Mouse (Mus musculus) left cerebral cortex, adult 11 months (tissue): ENCODE measurements around the gene Gm10322.

ENCODE experiments used
- DNase-seq: peaks from one replicate; pipeline ENCODE4 v3.0.0; 2022; ENCODE audit warnings: low spot score

Gm10322 gene

DNA sequence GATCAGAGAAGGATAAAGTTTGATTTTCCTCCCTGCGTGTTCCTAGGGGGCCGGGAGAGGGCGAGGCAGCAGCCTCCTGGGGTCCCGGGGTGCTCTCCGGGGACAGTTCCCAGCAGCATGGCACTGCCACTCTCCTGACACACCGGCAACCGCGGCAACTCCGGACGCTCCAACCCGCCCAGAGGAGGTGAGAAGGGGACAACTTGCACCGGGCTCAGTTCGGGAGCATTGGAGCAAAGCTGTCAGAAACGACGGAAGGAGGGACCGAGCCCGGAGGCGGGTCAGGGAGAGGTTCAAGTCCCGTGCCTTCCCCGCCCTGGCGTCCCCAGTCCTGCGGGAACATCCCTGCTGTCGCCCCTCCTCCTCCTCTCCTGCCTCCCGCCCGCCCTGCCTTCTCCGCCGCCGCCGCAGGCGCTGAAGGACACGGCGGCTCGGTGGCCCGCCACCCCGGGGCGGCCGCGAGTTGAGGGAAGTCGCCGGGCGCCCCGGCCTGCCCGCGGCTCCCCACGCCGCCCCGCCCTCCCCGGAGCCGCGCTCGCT lies at the start of gene Gm10322:
TSS of gene Gm10322 (plus strand) at position 83 of the 540 bp plus-strand sequence.
- DNase-seq: no peak

DNA sequence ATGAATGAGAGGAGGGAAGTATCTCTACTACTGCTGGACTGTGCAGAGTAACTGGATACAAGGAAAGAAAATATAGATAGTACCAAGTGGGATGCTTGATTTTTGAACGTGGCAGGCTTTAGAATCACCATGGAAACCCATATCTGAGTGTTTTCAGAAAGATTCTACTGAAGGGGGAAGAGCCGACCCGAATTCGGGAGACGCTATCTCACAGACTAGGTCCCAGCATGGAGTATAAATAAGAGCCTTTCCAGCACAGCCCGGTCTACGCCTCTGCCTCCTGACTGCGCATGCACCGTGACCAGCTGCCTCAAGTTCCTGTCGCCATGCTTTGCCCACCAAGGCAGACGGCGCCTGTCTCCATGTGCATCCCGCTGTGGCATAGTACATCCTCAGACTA lies 48.9 kb upstream of the Gm10322 start:
- DNase-seq: no peak

DNA sequence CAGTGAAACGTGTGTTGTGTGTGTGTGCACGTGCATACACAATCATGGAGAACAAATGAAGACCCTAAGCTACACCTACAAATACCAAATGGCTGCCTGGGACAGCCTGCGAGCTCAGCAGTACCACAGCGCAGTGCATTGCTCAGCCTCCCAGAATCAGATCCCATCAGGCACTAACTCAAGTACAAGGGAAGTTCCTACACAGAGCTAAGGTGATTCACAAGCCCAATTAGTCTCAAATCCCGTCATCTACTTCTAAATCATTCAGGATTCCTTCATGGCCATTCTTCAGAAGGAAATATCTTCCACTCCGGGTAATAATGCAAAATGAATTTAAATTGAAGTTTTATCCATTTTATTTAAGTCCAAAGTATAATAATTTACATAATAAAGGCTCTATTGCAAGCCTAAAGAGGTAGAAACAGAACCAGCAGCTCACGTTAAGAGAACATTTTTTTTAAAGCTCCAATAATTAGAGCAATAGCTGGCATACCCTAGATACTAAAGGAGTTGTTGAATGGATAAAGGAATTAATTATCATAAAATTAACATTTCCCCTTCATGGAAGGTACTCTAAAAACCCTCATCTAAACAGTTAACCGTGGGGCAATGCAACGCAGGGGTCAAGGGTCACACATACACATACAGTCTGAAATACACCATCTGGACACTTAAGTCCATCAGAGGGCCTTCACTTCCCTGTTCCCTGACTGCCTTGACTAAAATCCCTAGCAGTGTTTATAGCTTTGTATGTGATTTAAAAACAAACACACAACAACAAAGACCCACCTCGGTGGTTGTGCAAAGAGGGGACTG lies 47.0 kb upstream of the Gm10322 start:
- no peak for DNase-seq

DNA sequence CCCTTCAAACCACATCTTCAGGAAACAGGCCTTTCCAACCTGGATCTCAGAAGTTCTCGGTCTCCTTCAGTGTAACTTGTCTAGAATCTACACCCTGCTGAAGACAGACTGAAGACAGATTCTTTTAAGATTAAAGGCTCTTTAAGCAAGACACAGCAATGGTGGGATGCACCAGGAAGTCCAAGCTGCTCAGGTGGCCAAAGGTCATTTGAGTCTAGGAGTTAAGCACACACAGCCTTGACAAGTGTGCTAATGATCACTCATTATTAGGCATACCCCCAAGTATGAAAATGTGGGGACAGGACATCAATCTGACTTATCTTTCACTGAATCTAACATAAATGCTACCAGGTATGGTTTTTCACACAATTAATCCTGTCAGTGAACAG lies 46.4 kb upstream of the Gm10322 start:
- no peak for DNase-seq

DNA sequence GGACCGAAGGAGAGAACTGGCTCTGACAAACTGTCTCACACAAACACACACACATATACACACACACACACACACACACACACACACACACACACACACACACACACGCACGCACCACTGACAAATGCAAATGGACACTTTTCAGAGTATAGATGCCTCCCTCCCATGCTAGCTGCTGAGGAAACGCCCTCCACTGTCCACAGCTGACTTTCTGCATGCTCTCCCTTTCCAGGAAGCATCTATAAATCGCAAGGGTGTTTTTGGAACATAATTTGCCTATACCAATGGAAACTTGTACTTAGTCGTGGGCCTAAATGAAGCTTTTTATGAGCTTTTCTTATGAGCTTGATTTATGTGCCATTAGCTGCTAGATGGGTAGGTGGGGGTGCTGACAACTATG lies 45.5 kb upstream of the Gm10322 start:
- DNase-seq: no peak

DNA sequence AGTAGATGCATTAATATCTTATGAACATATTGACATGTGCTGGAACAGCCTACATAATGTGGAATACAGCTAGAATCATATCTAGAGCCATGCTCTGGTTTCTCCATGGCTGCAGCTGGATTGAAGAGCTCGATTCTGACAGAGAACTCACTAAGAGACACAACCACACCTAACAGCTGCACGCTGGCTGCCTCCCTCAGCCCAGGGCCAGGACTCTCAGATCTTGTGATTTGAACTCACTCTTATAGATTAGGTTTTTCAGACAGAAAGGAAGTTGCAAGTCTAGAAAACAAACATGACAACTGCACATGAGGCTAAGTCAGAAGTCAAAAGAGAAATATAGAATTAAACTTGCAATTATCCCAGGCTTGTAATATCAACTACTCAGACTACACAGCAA lies 45.1 kb upstream of the Gm10322 start:
- no peak for DNase-seq

DNA sequence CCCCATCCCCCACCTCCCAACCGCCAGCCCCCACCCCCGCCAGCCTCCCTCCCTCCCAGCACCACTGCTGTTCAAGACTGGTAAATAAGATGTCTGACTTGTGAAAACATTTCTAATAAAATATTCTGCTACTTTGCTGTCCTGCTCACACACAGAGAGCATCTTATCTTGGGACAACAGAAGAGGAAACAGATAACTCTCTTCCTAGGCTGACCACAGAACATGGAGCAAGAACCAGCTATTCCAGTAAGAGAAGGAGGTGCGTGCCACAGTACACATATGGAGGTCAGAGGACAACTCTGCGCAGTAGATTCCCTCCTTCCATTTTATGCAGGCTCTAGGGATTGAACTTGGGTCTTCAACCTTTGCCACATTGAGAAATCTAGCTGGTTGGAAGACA lies 44.6 kb upstream of the Gm10322 start:
- DNase-seq: no peak

DNA sequence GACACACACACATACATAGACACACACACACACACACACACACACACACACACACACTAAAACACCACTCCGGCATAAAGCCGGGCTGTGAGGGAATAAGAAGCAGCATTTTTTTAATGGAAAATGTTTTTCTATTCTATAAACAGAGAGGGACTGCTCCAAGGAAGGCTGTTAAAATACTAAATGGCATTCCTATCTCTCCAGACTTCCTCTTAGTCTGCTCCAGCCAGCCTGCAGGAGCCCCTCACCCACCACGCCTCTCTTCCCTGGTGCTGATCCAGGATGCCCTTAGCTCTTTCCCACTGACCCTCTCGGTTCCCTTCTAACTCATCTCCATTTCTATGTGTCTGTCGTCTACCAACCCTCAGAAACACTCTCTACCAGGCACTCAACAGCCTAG lies 43.9 kb upstream of the Gm10322 start:
- DNase-seq: no peak

DNA sequence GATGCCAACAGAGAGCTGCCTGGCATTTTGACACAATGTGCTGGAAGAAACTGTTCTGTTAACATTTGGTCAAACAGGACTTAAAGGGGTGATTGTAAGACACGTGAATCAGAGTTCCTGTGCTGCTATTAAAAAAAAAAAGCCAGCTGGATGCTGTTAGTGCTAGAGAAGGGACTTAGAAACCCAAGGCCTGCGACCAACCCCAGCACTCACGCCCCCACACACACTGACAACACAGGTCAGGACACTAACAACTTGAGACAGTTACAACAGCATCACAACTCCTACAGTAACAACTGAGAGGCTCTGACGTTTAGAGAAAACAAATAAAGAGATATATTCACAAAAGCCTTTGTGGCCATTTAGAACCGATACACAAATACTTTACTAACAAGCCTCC lies 39.6 kb upstream of the Gm10322 start:
- no peak for DNase-seq

DNA sequence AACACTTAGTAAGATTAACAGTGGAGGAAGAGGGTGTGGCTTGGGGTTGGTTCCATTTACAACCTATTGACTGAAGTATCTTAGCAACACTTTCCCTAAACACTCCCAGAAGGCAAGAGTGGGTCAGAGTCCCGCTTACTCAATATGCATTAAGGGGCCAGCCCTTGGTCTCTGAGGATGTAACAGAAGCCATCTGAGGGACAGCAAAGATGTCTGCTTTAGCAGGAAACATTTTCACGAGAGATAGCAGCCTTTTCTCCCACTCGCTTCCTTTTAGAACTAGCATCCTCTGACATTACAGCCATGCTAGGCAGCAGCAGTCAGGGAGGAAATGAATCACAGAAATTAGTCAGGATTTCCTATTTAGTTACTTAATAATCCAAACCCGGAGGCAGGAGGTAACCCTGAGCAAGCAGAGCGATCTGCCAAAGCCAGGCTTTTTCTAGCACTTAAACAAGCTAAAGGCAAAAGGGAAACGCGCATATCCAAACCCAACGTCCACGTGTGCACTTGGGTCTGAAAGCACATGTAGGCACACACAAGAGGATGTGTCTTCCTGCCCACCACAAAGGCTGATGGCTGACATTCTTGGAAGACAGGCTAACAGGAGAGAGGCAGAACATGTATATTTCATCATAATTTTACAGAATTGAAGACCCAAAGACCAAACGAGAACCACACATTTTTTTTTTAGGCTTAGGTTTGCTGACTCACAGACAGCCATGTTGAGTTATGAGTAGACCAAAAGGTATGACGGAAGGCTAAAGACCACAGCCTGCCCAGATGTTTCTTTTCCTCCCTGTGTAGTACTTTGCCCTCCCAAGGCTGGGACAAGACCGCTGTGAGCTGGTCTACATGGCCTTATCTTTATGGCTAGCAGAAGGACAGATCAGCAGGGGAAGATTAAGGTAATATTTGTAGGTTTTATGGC lies 37.7 kb upstream of the Gm10322 start:
- no peak for DNase-seq

DNA sequence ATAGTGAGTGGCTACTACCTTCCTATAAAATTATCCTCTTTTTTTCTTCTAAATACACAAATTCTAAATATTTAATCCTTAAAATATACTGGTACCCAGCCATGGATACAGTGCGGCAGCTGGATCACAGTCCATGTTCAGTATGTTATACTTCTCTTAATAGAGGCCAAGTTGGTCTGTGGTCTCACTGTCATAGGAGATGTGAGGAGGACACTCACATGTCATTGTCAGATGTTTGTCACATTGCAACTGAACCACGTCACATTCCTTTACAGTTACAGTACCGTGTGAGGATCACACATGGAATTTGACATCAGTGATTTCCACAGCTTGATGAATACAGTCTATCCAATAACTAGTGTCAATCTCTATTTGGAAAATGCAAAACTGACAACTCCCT lies 36.2 kb upstream of the Gm10322 start:
- DNase-seq: no peak

DNA sequence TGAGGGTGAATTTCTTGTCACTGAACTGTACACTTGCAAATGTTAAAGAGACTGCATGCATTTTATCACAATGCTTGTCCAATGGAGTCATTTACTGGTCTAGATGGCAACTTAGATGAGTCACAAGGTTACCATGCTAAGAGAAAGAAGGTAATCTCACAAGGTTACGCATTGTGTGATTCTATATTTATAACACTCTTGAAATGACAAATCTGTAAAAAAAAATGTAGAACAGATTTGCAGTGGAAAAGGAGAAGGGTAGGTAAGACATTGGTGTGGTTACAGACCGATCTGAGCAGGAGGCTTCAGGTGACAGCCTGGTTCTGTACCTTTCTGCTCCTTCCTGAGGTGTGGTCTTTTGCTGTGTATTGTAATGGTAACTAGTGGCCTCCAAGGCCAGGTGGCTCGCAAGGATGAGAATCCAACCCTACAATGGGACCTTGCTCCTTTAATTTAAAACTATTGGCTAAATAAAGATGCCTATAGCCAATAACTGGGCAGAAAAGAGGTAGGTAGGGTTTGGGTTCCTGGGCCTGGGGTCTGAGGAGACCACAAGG lies 35.2 kb upstream of the Gm10322 start:
- no peak for DNase-seq

DNA sequence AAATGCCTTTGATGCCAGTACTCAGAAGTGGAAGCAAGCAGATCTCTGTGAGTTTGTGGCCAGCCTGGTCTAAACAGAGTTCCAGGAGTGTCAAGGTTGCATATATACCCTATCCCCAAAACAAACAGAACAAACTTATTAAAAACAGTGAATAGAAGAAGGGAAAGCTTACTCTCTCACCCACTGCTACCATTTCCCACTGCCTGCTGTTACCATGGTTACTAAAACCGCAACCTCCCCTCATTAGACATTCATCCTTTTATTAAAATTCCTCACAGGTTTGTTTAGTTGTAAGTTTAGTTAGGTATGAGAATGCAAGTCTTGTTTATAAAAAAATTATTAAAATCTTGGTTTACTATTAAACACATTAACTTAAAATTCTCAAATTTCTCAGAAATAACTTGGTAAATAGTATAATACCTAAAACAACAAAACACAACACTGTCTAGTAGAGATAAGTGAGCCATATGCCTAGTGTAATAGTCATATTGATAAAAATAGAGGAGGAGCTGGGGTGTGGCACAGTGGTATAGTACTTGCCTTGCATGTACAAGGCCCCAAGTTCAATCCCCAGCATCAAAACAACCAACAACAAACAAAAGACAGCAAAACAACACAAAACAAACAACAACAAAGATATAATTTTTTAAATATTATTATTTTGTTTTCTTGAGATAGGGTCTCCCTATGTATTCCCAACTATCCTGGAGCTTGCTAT lies 33.9 kb upstream of the Gm10322 start:
- DNase-seq: no peak

DNA sequence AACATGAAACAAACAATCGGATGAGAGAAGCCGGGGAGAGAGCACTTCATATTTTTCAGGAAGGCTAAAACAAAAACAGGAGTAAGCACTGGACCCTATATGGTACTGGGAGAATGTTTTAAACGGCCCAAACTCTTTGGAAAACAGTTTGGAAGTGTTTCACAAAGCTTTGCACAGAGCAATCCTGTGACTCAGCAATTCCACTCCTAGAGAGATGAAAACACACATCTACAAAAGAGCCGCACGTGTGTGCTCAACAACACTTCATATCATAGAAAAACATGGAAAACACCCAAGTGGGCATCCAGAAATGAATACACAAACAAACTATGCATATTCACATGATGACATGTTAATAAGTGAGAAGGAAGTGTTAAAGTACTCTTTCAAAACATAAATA lies 30.2 kb upstream of the Gm10322 start:
- no peak for DNase-seq

DNA sequence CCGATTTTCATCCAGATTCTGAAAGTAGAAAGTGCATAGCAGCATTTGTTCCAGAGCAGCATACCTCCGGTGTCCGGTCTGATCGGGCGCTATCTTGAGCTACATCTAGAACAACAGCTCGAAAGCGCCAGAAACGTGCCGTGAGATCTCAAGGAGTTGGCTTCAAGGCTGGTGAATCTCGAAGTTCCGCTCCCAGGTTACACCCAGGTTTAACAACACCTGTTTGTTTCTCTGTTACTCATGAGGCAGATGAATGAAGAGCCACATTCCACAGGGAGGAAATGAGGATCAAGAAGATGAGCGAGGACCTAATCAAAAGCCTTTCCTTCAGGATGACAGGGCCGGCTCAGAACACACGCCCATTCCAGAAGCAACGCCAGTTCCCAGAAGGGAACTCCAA lies 29.0 kb upstream of the Gm10322 start:
- DNase-seq: no peak

DNA sequence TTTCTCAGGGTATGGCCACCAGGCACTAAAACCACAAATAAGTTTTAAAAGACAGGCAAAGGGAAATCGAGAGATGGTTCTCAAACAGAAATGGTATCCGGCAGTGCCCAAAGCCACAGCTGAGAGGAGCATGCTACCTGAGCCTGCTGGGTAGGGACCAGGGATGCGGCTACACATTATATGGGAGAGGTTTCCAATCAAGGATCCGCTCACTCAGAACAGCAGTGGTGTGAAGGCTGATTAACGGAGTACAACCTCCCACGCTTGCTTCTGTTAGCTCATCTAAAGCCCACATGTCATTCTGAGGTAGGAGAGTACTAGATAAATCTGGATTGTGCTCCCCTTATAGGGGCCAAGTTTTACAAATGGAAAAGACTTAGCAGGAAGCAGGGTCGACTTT lies 27.7 kb upstream of the Gm10322 start:
- no peak for DNase-seq

DNA sequence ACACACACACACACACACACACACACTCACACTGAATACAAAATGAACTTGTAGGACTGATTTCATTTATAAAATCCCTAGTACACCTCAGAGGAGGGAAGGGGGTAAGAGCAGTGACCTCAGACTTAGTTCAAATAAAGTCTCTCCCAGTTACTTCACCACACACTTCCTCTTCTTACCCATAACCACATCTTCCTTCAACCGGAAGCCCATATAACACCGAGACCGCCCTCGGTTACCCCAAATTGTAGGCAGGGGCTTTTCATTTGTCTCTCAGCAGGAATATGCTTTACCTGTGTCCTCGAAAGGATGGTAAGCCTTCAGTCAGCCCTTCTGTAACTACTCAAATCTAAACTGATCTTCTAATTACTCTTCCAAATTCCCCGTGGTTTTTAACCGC lies 26.4 kb upstream of the Gm10322 start:
- no peak for DNase-seq

DNA sequence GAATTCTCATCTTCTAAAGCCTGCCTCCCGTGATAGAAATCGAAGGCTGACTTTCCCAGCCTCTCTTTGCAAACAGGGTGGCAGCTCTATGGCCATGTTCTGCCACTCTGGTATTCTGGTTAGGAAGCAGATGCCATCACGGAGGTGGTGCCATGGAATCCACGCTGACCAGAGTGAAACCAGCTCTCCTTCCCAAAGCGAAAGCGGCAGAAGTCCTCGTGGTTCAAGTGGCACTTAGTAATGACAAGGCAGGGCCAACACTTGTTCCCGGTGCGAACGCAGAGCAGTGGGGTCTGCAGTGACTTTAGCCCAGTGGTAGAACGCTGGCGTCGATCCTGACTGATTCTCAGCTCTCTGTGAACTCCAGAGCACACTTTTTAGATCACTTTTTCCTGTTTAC lies 26.0 kb upstream of the Gm10322 start:
- DNase-seq: no peak

DNA sequence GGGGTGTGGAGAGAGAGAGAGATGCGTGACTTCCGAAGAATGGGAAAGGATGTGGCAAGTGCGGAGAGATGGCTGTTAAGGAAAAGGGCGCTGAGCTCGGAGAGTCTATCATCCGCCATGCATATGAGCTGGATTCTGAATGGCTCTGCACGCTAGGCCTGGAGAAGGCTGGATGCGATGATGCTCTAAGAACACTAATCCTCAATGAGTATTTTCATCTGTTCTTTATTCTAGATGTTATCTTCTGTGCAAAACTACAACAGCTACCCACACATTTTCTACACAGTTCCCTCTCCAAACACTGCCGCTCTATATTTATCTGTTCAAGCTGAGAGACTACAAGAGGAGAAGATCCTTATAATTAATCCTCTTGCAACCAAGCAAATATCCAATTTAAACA lies 25.3 kb upstream of the Gm10322 start:
- no peak for DNase-seq

DNA sequence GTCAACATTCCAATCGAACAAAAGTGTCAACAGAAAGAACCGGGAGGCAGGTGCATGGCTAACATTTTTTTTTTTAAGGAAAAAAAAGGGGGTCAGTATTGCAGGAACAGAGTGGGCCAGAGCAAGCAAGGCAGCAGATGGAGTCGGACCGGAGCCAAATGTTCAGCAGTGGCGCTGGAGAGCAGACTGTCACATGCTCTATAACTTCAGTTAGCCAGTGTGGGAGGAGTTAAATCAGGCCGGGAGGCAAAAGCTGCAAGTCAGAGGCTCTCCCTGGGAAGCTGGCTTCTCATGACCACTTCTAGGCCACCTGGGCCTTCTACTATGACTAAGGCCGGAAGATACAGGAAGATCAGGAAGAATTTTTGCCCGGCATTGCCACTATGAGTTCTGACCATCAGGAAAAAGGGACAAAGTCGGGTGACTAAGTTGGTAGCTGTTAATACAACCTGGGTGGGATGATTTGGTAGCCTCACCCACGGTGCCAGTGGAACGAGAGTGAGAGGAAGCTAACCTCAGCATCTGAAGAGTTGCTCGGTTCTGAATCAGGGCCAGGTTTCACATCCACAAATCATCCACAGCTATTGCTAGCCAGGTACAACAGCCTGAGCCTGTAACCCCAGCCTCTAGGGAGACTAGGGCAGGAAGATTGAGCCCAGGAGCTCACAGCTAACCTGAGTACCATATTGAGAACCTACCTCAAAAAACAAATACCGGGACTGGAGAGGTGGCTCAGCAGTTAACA lies 21.9 kb upstream of the Gm10322 start:
- DNase-seq: no peak

DNA sequence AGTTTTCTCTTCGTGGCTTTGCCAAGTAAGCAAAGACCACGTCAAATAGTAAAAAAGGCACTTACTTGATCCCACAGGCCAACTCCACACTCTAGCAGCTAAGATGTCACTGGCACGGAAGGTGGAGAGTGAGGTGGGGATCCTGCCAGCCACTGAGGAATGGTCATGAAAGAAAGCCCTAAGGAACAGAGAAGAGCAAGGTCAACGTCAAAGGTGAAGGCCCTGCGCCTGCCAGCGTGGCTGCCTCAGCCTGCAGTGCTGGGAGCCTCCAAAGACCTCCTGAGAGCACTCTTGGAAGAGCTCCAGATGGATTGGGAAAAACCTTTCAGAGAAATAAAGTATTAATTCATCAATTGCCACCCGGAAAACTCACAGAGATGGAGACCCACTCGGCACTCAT lies 15.3 kb upstream of the Gm10322 start:
- DNase-seq: no peak
